Mouse (Mus musculus): ENCODE results near the gene Abcb5.
"Not testable (repeated sequence)": the region's sequence is repeated elsewhere in the genome, so short reads cannot be mapped to it uniquely, and the experiment has no call there.

The Abcb5 gene

DNA sequence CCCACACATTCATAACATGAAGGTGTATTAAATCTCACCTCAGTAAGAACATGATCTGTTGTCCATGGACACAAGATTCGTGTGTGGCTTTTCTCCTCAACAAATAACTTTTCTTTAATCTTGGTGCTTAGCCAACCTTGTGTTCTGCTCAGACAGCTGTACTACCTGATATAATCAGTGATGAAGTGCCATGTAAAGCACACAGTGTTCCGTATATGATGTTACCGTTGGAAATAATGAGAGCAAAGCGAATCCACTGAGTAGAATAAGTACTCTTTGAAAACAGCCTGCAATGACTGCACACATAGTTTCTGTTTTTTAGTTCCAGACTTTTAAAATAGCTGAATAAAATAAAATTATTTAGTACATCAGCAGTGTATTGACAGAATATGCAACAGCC is at the start of gene Abcb5:
TSS of gene Abcb5 (minus strand) at position 101 of the 400 bp plus-strand sequence.
- no peak for DNase-seq

DNA sequence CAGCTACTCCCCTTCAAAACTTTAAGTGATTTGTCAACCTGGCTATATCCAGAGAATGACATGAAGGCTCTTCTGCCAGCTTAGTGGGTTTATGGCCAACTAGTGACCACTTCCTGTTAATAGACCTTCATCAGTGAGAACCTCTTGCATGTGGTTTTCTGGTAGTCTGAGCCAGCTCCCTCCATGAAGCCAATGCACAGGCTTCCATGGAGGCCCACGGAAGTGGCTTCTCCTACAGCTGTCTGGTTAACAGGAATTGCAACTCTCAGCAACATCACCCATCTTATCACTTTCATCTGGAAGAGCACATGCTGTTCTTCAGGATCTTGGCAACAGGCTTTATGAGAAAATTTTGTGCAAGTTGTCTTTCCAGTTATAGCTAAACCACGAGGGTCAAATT is 33.0 kb upstream of the Abcb5 start:
- DNase-seq, result no peak

DNA sequence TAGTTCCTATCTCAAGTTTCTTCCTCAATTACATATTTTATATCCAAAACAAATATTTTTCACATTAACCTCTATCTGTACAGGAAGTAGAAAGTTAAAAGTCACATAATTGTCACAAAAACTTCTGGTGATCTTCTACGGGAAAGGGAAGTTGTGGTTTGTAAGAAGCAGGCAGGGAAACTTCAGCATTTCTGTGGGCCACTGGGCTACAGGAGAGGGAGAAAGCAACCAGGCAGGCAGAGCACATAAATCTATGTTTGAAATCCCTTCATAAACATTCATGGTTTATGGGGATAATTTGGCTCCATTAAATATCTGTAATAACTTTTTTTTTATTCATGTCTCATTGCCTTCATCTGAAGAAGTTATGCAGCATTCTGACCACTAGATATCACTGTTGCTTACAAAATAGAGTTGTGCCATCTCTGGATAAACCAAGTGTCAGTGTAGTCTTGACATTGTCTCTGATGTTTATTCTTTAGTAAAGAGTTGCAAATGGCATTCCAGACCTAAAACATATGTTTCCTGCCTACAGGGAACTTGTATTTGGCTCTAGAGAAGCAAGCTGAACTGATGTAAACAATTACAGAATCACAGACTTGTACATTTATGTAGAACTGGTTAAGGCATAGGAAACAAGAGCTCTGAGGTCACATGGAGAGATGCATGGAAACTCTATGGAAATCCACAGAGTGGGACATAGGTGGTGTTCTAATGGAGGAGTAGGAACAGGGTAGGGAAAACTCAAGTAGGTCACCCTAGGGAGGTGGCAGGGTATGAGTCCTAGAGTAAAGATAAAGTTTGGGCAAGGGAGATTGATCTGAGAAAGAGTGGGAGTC is 28.3 kb upstream of the Abcb5 start:
- DNase-seq, result no peak

DNA sequence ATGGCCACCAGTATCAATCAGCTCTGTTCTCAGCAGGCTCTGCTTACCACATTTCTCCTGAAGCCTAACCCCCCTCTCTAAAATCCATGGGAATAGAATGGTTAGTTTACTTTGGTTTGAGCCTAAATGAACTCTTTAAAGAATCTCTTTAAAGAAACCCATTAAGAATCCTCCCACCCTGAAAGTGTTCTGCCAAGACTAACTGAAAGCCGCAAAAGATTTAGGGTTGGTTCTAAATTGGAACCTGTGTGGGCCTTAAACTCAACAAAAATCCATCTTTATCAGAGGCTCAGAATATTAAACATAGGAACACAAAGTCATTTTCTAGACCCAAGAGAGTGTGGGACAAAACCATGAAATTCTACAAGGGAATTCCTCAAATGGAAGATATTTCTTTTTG is 18.6 kb upstream of the Abcb5 start:
- DNase-seq, result no peak

DNA sequence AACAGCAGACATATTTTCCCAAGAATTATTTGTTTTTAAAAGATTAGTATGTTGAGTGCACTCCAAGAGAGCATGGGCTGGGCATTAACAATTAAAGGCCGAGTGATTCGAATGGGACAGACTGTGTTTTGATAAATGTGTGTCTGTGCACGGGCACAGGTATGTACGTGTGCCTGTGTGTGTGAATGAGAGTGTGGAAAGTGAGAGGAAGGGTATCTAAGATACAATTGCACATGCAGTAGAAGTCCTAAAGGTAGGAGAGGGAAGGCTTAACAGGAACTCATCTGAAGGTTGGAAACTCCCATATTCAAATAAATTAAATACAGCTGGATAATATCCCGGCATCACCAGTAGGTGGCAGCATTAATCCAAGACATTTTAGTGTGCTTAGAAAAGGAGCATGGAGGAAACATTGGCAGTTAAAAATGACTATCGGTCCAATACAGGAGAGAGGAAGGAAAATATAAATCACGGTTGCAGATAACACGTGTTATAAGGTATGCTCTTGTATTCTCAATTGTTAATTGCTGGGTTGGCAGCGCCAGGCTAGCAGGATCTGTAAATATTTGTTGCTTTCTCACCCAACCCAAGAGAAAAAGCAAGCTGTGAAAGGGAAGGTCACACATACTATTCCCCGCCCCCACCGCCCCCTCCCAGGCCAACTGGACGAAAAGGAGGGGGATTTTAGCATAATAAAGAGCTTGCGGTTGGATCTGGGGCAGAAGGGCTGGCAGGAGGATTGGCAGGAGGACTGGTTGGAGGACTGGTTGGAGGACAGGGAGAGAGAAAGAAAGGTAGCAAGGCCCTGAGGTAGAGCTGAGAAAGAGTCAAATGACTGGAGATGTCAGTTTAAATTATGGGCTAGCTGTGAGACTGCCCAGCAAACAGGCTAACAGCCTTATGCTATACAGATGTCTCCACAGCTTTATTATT is 35.6 kb downstream of the Abcb5 start:
- peak; percentile 67 for DNase-seq

DNA sequence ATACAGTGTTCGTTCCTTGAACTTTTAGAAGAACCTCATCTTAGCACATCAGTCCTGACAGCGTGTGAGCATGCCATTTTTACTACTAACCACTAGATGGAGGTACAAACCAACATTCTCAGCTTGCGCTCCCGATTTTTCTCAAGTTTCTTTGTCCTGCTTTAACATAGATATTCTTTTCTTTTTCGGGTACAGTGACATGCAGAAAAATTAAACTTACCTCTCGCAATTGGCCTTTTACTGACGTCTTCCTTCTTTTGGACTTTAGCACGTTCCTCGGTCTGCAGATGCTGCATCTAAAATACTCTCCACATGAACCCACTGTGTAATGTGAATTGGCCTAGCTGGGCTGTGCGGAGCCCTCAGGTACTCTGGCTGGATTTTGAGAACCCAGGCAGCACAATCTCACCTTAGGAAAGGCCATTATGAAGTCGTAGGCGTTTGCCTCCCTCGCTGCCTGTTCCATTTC is 39.4 kb downstream of the Abcb5 start:
- peak; percentile 5 for DNase-seq

DNA sequence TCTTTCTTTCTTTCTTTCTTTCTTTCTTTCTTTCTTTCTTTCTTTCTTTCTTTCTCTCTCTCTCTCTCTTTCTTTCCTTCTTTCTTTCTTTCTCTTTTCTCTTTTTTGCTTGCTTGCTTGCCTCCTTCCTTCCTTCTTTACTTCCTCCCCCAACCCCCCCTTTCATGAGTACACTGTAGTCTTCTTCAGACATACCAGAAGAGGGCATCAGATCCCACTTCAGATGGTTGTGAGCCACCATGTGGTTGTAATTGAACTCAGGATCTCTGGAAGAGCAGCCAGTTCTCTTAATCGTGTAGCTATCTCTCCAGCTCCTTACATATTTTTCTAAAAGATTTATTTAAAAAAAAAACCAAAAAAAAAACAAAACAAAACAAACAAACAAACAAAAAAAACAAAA is 42.3 kb downstream of the Abcb5 start:
- DNase-seq, result not testable (repeated sequence)

DNA sequence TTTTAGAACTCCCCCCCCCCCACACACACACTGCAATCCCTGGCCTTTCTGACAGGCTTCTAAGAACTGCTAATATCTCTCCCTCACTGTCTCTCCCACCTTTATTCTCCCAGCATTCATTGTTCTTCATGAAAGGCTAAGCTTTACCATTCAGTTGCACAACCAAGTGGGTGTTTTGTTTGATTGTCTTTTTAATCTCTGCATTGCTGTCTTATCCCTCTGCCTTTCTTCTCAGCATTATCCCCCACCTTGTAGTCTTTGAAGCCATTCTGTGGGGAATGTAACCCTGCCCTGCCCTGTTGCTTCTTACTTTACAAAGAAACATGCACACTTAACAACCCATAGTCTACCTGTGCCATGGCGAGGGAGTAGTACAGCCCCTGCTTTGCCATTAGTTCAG is 48.5 kb downstream of the Abcb5 start:
- no peak for DNase-seq

DNA sequence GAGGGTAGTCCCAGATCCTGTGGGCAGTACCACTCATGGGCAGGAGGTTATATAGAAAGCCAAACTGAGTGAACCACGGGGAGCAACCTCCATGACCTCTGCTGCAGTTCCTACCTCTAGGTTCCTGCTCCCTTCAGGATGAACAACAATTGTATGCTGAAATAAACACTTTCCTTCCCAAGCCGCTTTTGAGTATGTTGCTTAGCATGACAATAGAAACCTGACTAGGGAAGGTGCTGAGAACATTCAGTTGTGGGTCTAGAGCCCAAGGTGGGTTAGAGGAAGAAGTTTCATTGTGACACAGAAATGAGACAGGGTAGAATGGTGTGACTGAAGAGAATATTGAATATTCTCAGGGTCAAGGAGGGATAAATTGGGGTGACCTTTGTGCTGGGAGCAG is 55.9 kb downstream of the Abcb5 start:
- DNase-seq, result no peak

DNA sequence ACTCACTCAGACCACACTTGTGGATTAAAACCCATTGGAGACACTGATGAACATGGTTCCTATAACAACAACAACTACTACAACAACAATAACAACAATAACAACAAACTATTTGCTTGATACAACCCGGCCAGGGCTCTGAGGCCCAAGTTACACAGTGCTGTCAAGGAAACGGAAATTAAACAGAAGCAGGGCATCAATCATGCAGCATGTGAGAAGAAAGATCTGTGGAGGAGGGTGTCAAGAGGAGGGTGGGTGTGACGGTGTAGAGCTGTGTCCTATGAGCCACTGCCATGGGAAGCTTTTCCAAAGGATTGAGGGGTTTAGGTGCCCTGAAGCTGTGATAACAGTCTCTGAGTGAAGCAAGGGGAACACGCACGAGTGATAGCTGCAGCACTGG is 64.0 kb downstream of the Abcb5 start:
- DNase-seq, result no peak

DNA sequence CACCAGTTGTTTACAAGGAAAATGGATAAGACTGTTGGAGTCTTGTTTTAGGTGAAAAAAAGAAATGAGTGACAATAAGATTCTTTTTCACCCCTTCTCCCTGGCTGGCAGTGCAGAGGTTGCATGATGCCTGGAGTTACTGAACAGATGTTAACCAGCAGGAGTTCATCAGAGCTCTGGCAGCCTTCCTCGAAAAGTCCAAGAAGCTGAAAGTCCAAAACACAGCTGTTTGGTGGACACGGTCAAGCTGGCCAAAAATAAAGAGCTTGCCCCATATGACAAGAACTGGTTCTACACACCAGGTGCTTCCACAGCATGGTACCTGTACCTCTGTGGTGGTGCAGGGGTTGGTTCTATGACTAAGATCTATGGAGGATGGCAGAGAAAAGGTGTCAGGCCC is 78.3 kb downstream of the Abcb5 start:
- peak; percentile 63 for DNase-seq

DNA sequence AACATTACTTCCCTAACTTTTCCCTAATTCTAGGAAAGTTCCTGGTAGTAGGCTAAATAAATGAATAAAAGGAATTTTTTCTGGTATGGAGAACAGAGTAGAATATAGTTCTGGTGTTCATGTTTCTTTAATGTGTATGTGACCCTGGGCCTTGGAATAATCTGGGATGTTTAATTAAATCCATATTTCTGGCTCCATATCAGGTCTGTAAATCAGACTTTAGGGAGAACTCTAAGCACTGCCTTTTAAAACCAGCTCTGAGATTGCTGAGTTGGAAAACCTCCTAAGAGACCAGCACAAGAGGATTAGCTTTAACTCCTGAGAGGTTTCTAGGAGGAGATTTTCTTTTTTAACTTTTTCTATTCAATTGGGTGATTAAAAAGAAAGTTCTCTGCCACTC is 83.4 kb downstream of the Abcb5 start:
- no peak for DNase-seq

DNA sequence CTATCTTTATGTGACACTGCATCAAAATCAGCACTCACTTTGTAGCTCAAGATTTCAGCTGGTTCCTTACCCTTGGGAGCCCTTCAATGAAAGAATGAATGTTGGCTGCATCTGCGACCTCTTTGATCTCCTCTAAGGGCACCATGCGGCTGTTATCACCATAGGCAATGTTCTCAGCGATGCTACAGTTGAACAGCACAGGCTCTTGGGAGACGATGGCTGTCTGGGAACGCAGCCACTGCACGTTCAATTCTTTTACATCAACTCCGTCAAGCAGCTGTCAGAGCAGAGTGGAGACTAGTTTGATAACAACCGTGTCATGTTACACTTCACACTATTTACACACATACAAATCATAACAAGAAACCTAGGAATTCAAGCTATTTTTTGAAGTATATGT is 93.5 kb downstream of the Abcb5 start:
- no peak for DNase-seq

DNA sequence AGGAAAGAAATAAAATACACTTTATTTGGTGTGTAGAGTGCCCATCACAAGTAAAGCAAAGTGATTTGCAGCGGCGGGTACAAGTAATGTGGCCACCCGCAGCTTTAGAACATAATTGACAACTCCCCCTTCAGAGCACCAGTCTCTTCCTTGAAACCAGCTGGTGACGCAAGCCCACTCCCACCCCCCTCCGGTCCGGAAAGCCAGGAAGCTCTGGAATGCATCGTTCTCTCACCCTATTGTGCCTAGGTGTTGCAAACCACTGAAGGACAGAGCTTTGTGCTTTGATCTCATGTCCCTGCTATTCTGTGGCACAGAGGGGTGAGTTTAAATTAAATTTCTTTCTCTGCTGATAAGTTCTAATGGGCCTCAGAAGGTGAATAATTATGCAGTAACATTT is 110.1 kb downstream of the Abcb5 start:
- DNase-seq, result no peak

DNA sequence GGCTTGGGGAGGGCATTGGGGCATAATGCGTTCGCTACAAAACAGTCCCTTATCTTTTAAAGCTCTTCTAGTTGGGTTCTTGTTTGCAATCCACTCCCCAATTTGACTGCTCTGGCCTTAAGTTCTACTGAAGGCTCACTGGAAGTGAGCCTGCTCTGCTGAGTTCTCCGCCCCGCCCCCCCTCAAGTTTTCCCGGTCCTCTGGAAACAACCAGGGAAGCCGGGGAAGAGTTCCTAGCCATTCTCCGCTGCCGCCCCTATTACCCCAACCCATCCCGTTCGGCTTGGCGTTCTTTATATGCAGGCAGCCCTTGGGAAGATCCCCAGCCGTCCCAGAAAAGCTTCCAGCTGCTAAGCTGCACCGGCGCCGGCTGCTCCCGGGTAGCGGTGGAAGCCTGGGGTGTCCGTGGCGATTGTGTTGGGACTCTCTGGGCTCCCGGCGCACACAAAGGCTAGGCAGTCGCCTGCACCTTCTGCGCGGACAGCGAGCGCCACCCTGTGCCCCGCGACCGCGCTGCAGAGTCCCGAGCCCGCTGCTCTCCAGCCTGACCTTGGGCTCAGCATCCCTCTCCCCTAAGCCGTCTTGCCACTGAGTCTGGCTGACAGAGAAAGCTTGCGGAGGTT is 111.3 kb downstream of the Abcb5 start:
- DNase-seq, result peak; percentile 67

DNA sequence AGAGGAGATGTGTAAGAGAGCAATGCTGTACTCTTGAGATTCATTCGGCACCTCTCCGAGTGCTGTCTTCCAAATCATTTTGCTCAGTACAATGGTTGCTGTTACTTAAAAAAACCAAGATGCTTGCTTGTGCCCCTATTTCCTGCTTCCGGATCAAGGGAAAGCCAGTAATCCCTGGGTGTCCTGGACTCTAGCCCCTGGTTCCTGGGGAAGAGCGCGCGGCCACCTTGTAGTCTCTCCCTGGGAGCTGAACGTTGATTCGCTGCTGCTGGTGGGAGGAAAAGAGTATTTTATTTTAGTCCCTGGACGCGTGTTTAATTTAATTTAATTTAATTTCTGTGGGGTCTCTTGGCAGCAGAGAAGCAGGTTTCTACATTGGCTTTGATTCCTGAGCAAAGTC is 111.8 kb downstream of the Abcb5 start:
- DNase-seq, result no peak

DNA sequence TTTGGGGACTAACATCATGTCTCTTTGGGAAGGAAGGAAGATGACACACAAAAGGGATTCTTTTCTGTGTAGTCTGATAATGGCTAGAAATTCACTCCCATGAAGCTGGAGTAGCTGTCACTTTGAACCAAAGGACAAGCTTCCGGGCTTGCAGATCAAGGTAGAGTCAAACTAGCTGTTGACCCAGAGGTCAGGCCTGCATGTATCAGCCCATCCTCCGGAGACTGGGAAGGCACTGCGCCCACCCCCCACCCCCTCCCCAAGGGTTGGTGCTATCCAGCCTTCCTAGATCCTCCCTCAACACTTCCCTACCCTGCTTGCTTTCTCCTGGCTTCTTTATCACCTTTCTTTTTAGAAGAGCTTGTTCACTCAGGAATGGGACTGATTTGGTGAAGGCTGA is 112.9 kb downstream of the Abcb5 start:
- no peak for DNase-seq

DNA sequence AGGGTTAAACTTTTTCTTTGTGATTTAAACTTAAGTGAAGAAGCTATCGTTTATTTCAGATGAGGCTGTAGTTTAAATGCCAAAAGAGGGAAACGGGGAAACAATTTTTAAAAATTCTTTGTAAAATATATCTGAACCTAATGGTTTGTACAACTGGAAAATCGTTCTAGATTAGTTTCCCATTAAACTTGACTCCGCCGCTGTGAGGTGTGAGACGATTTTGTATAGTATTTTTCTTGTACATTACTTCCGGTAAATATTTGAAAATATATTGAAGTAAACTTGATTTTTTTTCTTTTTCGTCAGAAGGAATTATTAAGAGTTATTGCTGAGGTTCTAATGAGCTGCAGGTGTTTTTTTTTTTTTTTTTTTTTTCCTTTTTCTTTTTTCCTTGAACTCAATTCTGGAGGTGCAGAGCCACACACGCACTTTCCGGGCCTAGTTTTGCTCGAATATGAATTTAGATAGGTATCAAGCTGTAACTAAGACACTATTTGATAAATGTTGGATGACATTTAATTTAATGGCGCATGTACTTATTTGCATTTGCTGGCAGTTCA is 115.3 kb downstream of the Abcb5 start:
- DNase-seq, result no peak

DNA sequence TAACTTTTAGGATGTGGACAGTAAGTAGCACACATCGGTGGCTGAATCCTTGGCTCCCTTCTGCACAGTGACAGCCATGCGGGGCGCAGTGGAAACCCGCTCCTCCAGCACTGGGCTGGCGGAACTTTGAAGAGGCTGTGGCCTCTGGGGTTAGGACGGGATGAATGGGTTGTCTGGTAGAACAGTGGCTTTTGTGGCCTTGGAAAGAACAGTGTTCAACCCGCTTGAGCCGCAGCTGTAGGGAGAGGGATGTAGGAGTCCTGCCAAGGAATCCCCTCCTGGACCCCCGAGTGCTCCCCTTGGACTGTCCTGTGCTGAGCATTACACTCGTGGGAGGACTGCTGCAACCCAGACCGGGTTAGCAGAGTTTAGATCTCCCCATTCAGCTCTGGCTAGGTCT is 116.2 kb downstream of the Abcb5 start:
- DNase-seq, result no peak

DNA sequence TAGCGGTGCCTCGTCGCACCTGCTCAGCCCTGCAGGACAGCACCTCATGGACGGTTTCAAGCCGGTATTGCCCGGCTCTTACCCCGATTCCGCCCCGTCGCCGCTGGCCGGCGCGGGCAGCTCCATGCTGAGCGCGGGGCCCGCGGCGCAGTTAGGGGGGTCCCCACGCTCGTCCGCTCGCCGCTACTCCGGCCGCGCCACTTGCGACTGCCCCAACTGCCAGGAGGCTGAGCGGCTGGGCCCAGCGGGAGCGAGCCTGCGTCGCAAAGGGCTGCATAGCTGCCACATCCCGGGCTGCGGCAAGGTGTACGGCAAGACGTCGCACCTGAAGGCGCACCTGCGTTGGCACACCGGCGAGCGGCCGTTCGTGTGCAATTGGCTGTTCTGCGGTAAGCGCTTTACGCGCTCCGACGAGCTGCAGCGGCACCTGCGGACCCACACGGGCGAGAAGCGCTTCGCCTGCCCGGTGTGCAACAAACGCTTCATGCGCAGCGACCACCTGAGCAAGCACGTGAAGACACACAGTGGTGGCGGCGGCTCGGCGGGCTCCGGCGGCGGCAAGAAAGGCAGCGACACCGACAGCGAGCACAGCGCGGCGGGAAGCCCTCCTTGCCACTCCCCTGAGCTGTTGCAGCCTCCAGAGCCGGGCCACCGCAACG is 116.9 kb downstream of the Abcb5 start:
- DNase-seq, result no peak

DNA sequence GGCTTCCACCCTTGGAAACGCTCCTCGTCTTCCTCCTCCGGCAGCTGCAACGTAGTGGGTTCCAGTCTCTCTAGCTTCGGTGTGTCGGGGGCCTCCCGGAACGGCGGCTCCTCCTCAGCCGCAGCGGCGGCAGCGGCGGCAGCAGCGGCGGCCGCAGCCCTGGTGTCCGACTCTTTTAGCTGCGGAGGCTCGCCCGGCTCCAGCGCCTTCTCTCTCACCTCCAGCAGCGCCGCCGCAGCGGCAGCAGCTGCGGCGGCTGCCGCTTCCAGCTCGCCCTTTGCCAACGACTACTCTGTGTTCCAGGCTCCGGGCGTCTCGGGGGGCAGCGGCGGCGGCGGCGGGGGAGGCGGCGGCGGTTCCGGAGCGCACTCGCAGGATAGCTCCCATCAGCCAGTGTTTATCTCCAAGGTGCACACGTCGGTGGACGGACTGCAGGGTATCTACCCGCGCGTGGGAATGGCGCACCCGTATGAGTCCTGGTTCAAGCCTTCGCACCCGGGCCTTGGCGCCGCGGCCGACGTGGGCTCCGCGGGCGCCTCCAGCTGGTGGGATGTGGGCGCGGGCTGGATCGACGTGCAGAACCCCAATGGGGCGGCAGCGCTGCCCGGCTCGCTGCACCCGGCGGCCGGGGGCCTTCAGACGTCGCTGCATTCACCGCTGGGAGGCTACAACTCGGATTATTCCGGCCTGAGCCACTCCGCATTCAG is 117.6 kb downstream of the Abcb5 start:
- no peak for DNase-seq

Data from lung, postnatal 14 days (tissue).